Mouse (Mus musculus) urinary bladder, postnatal 10 days (tissue): ENCODE results near the gene Snrnp200.
"Not testable (repeated sequence)": the region's sequence is repeated elsewhere in the genome, so short reads cannot be mapped to it uniquely, and the experiment has no call there.

ENCODE experiments used
- DNase-seq: peaks from one replicate; pipeline ENCODE4 v3.0.0; 2022; ENCODE audit warnings: low spot score

Gene Snrnp200

DNA sequence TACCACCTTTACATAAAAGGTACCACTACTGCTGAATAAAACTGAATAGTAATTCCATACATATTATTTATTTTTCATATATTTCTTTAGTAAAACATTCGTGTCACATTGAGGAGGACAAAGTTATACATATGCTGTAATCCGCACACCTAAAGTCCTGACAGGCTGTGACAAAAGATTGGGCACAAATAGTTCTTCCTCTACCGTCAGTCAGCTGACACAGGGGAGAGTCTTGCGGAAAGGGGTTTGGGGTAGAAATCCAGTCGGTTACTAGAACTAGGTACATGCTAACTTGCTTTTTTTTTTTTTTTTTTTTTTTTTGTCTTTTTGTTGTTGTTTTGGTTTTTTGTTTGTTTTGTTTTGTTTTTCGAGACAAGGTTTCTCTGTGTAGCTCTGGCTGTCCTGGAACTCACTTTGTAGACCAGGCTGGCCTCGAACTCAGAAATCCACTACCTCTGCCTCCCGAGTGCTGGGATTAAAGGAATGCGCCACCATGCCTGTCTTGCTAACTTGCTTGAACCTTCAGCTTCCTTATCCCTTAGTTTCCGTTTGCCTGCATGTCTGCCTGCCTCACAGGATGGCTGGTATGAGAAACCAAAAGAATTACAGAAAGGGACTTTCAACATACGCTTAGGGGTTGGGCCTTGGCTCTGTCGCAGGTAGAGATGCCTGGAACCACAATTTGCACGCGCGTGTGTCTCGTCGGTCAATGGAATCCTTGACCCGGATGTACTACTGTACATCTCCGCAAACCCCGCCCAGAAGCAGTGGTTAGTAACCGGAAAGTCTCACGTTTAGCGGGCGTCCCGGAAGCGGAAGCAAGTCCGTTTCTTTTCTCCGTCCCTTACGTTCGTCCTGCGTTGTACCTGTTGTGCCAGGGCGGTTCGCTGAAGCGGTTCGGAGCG is at the start of gene Snrnp200, which contains the start of gene 1810024B03Rik:
Snrnp200 (plus strand) TSS at position 840 of the 905 bp plus-strand sequence.
1810024B03Rik (minus strand) TSS at position 734 of the 905 bp plus-strand sequence.
- DNase-seq = peak; percentile 73

DNA sequence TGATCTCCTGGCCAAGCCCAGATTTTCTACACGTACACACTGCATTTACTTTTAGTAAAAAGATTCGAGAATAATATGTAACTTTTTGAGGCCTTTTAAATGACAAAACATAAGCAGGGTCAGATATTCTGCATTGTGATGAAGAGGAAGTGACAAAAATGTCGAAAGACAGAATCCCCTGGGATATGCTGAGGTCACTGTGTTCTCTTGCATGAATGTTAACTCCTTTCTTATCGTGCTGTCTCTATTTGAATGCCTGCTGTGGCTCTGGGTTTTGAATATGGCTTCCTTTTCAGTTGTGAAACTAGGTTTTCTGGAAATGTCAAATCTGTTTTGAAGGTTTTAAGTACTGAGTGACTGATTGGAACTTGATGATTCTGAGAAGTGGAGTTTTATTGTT is 42.5 kb upstream of the Snrnp200 start:
- no peak for DNase-seq

DNA sequence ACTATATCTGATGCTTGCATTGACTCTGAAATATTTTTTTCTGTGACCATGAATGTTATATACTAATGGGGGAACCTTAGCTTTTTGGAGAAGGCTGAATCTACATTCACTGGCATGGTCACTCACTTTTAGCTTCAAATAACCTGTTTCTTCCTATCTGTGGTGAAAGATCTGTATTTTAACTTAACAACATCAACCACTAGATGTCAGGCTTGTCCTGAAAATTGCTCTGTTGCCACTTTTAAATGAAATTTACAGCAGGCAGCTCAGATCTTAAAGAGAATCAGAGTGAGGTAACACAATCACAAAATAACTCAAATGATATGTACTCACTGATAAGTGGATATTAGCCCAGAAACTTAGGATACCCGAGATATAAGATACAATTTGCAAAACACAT is 41.9 kb upstream of the Snrnp200 start:
- not testable (repeated sequence) for DNase-seq

GRCm38 (mm10) chr2:127182598-127183381 is 25.4 kb upstream of the Snrnp200 start:
- peak; percentile 11 for DNase-seq

GRCm38 (mm10) chr2:127189574-127189973 is 18.6 kb upstream of the Snrnp200 start:
- no peak for DNase-seq

DNA sequence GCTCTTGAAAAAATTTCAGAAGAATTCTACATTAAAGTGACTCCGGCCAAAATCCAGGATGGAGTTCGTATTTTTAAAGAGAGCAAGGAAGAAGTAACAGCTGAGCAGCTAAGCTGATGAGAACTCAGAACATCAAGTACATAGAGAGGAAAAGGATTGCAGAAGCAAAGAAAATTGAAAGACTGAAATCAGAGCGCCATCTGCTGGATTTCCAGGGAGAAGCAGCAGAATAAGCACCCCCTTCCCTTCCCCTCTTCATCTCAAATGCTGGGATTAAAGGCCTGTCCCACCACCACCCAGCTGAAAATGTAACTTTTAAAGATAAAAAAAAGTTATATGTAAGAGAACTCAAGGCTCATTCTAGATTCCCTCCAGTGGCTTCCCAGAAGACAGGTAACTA is 3.3 kb upstream of the Snrnp200 start:
- no peak for DNase-seq

GRCm38 (mm10) chr2:127205936-127206335 is 2.2 kb upstream of the Snrnp200 start:
- not testable (repeated sequence) for DNase-seq

- DNase-seq = no peak
Measured at GRCm38 (mm10) chr2:127206916-127207315, 1.3 kb upstream of the Snrnp200 start.

GRCm38 (mm10) chr2:127208452-127208769 is 225 bp downstream of the Snrnp200 start:
- DNase-seq = no peak

DNA sequence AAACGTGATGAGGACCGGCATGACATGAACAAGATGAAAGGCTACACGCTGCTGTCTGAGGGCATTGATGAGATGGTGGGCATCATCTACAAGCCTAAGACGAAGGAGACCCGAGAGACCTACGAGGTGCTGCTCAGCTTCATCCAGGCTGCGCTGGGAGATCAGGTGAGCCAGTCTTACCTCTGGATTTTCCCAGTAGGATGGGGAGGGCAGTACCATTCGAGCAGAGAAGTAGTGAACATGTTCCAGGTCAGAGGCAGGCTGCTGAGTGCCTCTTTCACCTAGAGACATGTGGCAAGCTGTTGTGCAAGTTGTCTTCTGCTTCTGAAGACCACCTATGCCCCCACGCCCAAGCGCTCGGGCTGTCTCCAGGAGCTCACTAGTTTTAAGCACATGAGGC is 2.5 kb downstream of the Snrnp200 start:
- no peak for DNase-seq

DNA sequence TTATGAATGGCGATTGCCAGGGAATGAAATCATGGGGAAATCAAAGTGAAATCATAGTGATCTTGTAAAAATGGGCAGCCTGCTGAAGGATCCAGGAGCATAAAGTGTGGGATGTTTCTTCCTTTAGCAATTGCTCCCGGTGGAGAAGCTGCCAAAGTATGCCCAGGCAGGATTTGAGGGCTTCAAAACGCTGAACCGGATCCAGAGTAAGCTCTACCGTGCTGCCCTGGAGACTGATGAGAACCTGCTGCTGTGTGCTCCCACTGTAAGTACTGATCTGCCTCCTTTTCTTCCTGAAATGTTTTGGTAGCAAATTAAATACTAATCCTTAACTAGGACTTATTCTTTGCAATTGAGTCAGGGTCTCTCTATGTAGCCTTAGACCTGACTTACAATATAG is 9.6 kb downstream of the Snrnp200 start:
- DNase-seq = no peak

GRCm38 (mm10) chr2:127225261-127225660 is 17.1 kb downstream of the Snrnp200 start:
- DNase-seq = no peak

GRCm38 (mm10) chr2:127237897-127238610 is 29.9 kb downstream of the Snrnp200 start:
- DNase-seq = no peak

DNA sequence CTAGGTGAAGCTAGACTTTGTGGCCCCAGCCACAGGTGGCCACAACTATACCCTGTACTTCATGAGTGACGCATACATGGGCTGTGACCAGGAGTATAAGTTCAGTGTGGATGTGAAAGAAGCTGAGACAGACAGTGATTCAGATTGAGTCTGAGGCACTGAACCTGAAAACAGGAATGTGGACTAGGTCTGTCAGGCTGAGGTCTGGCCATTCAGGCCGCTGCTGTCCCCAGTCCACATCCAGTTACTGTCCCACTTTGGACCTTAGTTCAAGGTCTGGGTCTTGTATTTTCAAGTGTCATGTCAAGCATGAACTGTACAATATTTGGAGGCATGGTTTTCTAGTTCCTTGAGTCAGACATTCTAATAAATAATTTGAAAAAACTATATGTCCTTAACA is 31.9 kb downstream of the Snrnp200 start:
- DNase-seq = no peak

GRCm38 (mm10) chr2:127247592-127248333 is 39.6 kb downstream of the Snrnp200 start, which contains the start of the genes Ciao1 and Tmem127:
Gene Ciao1 (minus strand): TSS chr2:127247816.
Gene Tmem127 (plus strand): TSS chr2:127247908.
- peak; percentile 87 for DNase-seq

GRCm38 (mm10) chr2:127248334-127249004 is 40.3 kb downstream of the Snrnp200 start:
- DNase-seq = peak; percentile 18

DNA sequence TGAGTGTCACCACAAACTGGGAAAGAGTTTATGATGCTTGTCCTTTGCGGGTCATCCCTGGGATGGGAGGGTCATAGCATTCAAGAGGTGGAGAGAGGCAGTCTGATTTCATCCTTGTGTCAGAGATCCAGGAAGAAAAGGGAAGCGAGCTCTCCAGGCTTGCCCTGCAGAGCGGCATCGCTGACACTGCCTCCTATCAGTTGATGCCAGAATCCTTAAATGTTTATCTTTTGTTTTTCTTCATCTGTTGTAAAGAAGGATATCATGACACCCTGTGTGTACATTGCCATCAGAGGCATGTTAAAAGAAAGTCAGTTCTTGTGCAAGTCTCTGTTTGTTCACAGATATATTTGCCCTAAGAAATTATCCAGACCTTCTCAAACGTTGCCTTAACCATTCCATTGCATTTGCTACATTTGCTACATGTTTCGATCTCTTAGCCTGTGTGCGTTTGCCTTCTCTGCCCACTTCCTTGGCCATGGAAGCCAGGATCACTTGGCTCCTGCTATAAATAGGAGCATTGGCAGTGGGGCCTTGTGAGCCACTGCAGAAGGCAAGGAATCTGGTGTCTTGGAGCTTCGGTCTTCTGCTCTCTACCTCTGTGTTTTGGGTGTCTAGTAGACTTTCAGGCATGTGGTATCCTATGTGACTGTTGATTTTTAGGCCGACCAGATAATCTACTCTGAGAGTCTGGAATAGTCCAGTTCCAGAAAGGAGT is 42.3 kb downstream of the Snrnp200 start:
- DNase-seq = no peak

GRCm38 (mm10) chr2:127251457-127251856 is 43.3 kb downstream of the Snrnp200 start:
- no peak for DNase-seq

DNA sequence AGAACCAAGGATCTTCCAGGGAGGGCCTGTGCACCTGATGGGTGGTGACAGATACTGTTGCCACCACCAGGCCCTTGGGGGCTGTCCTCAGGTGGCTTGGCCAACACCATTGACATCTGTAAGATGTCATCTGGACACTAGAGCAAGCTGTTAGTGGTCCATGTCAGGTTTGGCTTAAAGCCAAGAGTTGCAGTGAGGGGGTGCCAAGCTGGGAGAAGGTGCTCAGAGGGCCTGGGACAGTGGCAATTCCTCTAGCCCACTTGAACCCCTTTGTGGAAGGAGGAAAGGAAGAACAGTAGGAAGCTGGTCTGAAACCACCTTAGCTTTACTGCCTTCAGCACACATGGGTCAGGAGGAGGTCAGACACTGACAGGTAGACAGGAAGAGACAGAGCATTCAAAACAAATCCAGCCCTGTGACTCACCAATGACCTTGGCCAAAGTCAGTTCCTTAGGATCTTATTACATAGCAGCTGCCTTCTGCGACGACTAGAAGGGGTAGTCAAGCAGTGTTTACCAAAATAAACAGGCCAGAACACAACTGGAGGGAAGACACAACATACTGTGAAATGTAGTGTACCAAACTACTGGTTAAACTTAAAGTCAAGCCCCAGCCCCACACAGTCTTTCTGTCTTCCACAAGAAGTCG is 43.8 kb downstream of the Snrnp200 start:
- no peak for DNase-seq

GRCm38 (mm10) chr2:127252787-127253186 is 44.6 kb downstream of the Snrnp200 start:
- DNase-seq = no peak
